Mouse (Mus musculus) testis, adult 2 months (tissue): ENCODE data around the gene Acsbg2.

Source experiments
- CTCF ChIP-seq: fragments of 200-500 bp; IDR thresholded peaks from 2 replicates; pipeline ENCODE4 v1.5.1; 2012; ENCODE audit warnings: low read depth, mild to moderate bottlenecking, inconsistent platforms, low read length, moderate library complexity; ENCODE audit not compliant: control insufficient read depth, insufficient read depth, insufficient replicate concordance
- POLR2A ChIP-seq: fragments of 200-500 bp; IDR thresholded peaks from 2 replicates; pipeline ENCODE4 v1.6.1; 2012; ENCODE audit warnings: low read depth, mild to moderate bottlenecking, inconsistent platforms, low read length, moderate library complexity; ENCODE audit not compliant: control insufficient read depth

- no peak for TF ChIP-seq CTCF
- TF ChIP-seq POLR2A, result no peak
These were observed 10.6 kb upstream of the Acsbg2 start for GRCm38 (mm10) chr17:56884809-56885208.
